Mouse (Mus musculus) embryonic fibroblast, embryonic 13.5 days (primary cell): ENCODE results near the gene Cnpy4.

ENCODE experiments used
- CTCF ChIP-seq: IDR thresholded peaks from 2 replicates; pipeline ENCODE4 v1.5.1; 2011; ENCODE audit warnings: mild to moderate bottlenecking, control low read depth, low read length, moderate library complexity, borderline replicate concordance; ENCODE audit not compliant: insufficient read depth
- POLR2A ChIP-seq: IDR thresholded peaks from 2 replicates; pipeline ENCODE4 v1.6.1; 2011; ENCODE audit warnings: low read depth, mild to moderate bottlenecking, control low read depth, low read length, moderate library complexity

DNA sequence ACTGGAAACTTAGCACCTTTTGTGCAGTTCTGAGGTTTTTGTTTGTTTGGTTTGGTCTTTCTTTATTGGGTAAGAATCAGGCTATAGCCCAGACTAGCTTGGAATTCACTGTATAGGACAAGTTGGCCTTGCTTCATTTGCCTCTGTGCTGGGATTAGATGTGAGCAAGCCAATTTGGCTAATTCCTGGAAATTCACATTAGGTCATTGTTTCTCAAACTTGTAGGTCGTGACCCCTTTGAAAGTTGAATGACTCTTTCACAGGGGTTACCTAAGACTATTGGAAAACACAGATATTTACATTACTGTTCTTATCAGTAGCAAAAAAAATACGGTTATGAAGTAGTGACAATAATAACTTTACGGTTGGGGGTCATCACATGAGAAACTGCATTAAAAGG lies 32.9 kb upstream of the Cnpy4 start:
- TF ChIP-seq CTCF (no peak), POLR2A (no peak)
